Mouse (Mus musculus): ENCODE results near the gene Celf1. TPM values are rescaled to one million over a fixed set of nuclear protein-coding genes. Genes with fewer than 3 reads are reported as not detected.
"Not testable (repeated sequence)": the region's sequence is repeated elsewhere in the genome, so short reads cannot be mapped to it uniquely, and the experiment has no call there.

The Celf1 gene
- total RNA-seq, 1 experiment, result 73.0 TPM

GRCm38 (mm10) chr2:91035385-91035784 lies 95.2 kb downstream of the Celf1 start, which contains the start of gene Rapsn:
Gene Rapsn, plus strand, starts transcription at chr2:91035620.
- Histone ChIP-seq H3K27ac (ENCODE audit: insufficient read depth, low read depth, low read length, poor library complexity, severe bottlenecking) (no peak within 1 kb of the TSS), H3K9ac (ENCODE audit: insufficient read depth, low read depth, low read length, poor library complexity, severe bottlenecking) (no peak within 1 kb of the TSS), H3K9me3 (ENCODE audit: control insufficient read depth, insufficient read depth, low read depth, low read length) (no peaks in the 10 kb centered on the region), H3K36me3 (ENCODE audit: control insufficient read depth, insufficient read depth, low read length, poor library complexity, severe bottlenecking) (no peaks in the 10 kb centered on the region), H3K4me1 (ENCODE audit: control insufficient read depth in 2 of 2, insufficient read depth in 2 of 2, low read length in 2 of 2, poor library complexity in 1 of 2) (no peaks in the 10 kb centered on the region; a peak in 1 of 4 replicates), H3K4me3 (ENCODE audit: insufficient read depth in 1 of 2, low read depth in 1 of 2, low read length in 2 of 2, poor library complexity in 1 of 2, severe bottlenecking in 1 of 2) (no peak within 1 kb of the TSS)
- in situ Hi-C loops (cut with MboI; ENCODE audit: low sequenced_read_pairs in 2 of 2, unreplicated experiment in 2 of 2), result no loop called here
- TF ChIP-seq ZC3H11A (IDR thresholded peaks at IDR 0.05; ENCODE audit: borderline replicate concordance, low read depth, low read length) (no peak), CHD2 (IDR thresholded peaks at IDR 0.05; ENCODE audit: low read depth, low read length) (no peak), ZNF384 (IDR thresholded peaks at IDR 0.05; ENCODE audit: low read depth, low read length) (no peak), MAFK (IDR thresholded peaks at IDR 0.05; ENCODE audit: insufficient read depth, low read depth, low read length) (no peak), HCFC1 (IDR thresholded peaks at IDR 0.05; ENCODE audit: borderline replicate concordance, insufficient read depth, low read length) (no peak)
- DNase-seq (ENCODE audit: low read depth, low spot score), result no peak

- H3K9me3 ChIP-seq (ENCODE audit: control insufficient read depth, insufficient read depth, low read depth, low read length), result no peaks in the 10 kb centered on the region
- H3K27ac ChIP-seq (ENCODE audit: insufficient read depth, low read depth, low read length, poor library complexity, severe bottlenecking), result no peak overlapping the region
- H3K9ac ChIP-seq (ENCODE audit: insufficient read depth, low read depth, low read length, poor library complexity, severe bottlenecking), result no peak overlapping the region
- H3K4me3 ChIP-seq (ENCODE audit: insufficient read depth in 1 of 2, low read depth in 1 of 2, low read length in 2 of 2, poor library complexity in 1 of 2, severe bottlenecking in 1 of 2), result no peak overlapping the region
- no peaks in the 10 kb centered on the region for H3K36me3 ChIP-seq (ENCODE audit: control insufficient read depth, insufficient read depth, low read length, poor library complexity, severe bottlenecking)
- H3K4me1 ChIP-seq (ENCODE audit: control insufficient read depth in 2 of 2, insufficient read depth in 2 of 2, low read length in 2 of 2, poor library complexity in 1 of 2), result peaks cover 7 to 19% of the 10 kb centered on the region in 2 experiments; a peak in 3 of 4 replicates
- no peak for TF ChIP-seq ZNF384 (IDR thresholded peaks at IDR 0.05; ENCODE audit: low read depth, low read length)
- no peak for TF ChIP-seq MAFK (IDR thresholded peaks at IDR 0.05; ENCODE audit: insufficient read depth, low read depth, low read length)
- TF ChIP-seq ZC3H11A (IDR thresholded peaks at IDR 0.05; ENCODE audit: borderline replicate concordance, low read depth, low read length), result no peak
- no peak for TF ChIP-seq HCFC1 (IDR thresholded peaks at IDR 0.05; ENCODE audit: borderline replicate concordance, insufficient read depth, low read length)
- no peak for TF ChIP-seq CHD2 (IDR thresholded peaks at IDR 0.05; ENCODE audit: low read depth, low read length)
- no peak for DNase-seq (ENCODE audit: low read depth, low spot score)
- in situ Hi-C loops (cut with MboI; ENCODE audit: low sequenced_read_pairs in 2 of 2, unreplicated experiment in 2 of 2), result no loop called here
These were observed 101.6 kb downstream of the Celf1 start for GRCm38 (mm10) chr2:91041786-91042185.

- DNase-seq (ENCODE audit: low read depth, low spot score), result no peak
- no peaks in the 10 kb centered on the region for H3K36me3 ChIP-seq (ENCODE audit: control insufficient read depth, insufficient read depth, low read length, poor library complexity, severe bottlenecking)
- H3K4me3 ChIP-seq (ENCODE audit: insufficient read depth in 1 of 2, low read depth in 1 of 2, low read length in 2 of 2, poor library complexity in 1 of 2, severe bottlenecking in 1 of 2), result peak overlapping the region in 1 of 2 experiments; percentile 5; a peak in 1 of 4 replicates
- no peak overlapping the region for H3K27ac ChIP-seq (ENCODE audit: insufficient read depth, low read depth, low read length, poor library complexity, severe bottlenecking)
- in situ Hi-C loops (cut with MboI; ENCODE audit: low sequenced_read_pairs in 2 of 2, unreplicated experiment in 2 of 2), result no loop called here
- H3K9ac ChIP-seq (ENCODE audit: insufficient read depth, low read depth, low read length, poor library complexity, severe bottlenecking), result peak overlapping the region; percentile 21; the same call in 1 of the 2 replicates
- no peaks in the 10 kb centered on the region for H3K9me3 ChIP-seq (ENCODE audit: control insufficient read depth, insufficient read depth, low read depth, low read length)
- peaks cover 7 to 19% of the 10 kb centered on the region in 2 experiments; a peak in 3 of 4 replicates for H3K4me1 ChIP-seq (ENCODE audit: control insufficient read depth in 2 of 2, insufficient read depth in 2 of 2, low read length in 2 of 2, poor library complexity in 1 of 2)
- no peak for TF ChIP-seq CHD2 (IDR thresholded peaks at IDR 0.05; ENCODE audit: low read depth, low read length)
- TF ChIP-seq ZC3H11A (IDR thresholded peaks at IDR 0.05; ENCODE audit: borderline replicate concordance, low read depth, low read length), result no peak
- TF ChIP-seq ZNF384 (IDR thresholded peaks at IDR 0.05; ENCODE audit: low read depth, low read length), result no peak
- no peak for TF ChIP-seq HCFC1 (IDR thresholded peaks at IDR 0.05; ENCODE audit: borderline replicate concordance, insufficient read depth, low read length)
- no peak for TF ChIP-seq MAFK (IDR thresholded peaks at IDR 0.05; ENCODE audit: insufficient read depth, low read depth, low read length)
These were observed 102.6 kb downstream of the Celf1 start for GRCm38 (mm10) chr2:91042651-91043398.

GRCm38 (mm10) chr2:91044727-91045126 lies 104.5 kb downstream of the Celf1 start:
- DNase-seq (ENCODE audit: low read depth, low spot score), result no peak
- Histone ChIP-seq H3K9me3 (ENCODE audit: control insufficient read depth, insufficient read depth, low read depth, low read length) (no peaks in the 10 kb centered on the region), H3K4me3 (ENCODE audit: insufficient read depth in 1 of 2, low read depth in 1 of 2, low read length in 2 of 2, poor library complexity in 1 of 2, severe bottlenecking in 1 of 2) (peak overlapping the region; percentile 20 to 51), H3K4me1 (ENCODE audit: control insufficient read depth in 2 of 2, insufficient read depth in 2 of 2, low read length in 2 of 2, poor library complexity in 1 of 2) (peaks cover 7 to 23% of the 10 kb centered on the region in 2 experiments; a peak in 3 of 4 replicates), H3K36me3 (ENCODE audit: control insufficient read depth, insufficient read depth, low read length, poor library complexity, severe bottlenecking) (no peaks in the 10 kb centered on the region), H3K27ac (ENCODE audit: insufficient read depth, low read depth, low read length, poor library complexity, severe bottlenecking) (no peak overlapping the region), H3K9ac (ENCODE audit: insufficient read depth, low read depth, low read length, poor library complexity, severe bottlenecking) (peak overlapping the region; percentile 72; the same call in 1 of the 2 replicates)
- in situ Hi-C loops (cut with MboI; ENCODE audit: low sequenced_read_pairs in 2 of 2, unreplicated experiment in 2 of 2), result no loop called here
- no peak for TF ChIP-seq MAFK (IDR thresholded peaks at IDR 0.05; ENCODE audit: insufficient read depth, low read depth, low read length)
- no peak for TF ChIP-seq HCFC1 (IDR thresholded peaks at IDR 0.05; ENCODE audit: borderline replicate concordance, insufficient read depth, low read length)
- no peak for TF ChIP-seq ZC3H11A (IDR thresholded peaks at IDR 0.05; ENCODE audit: borderline replicate concordance, low read depth, low read length)
- TF ChIP-seq ZNF384 (IDR thresholded peaks at IDR 0.05; ENCODE audit: low read depth, low read length), result no peak
- no peak for TF ChIP-seq CHD2 (IDR thresholded peaks at IDR 0.05; ENCODE audit: low read depth, low read length)

- Histone ChIP-seq H3K4me3 (ENCODE audit: insufficient read depth in 1 of 2, low read depth in 1 of 2, low read length in 2 of 2, poor library complexity in 1 of 2, severe bottlenecking in 1 of 2) (peak overlapping the region in 1 of 2 experiments; percentile 20; a peak in 1 of 4 replicates), H3K9ac (ENCODE audit: insufficient read depth, low read depth, low read length, poor library complexity, severe bottlenecking) (peak overlapping the region; percentile 72; the same call in 1 of the 2 replicates), H3K27ac (ENCODE audit: insufficient read depth, low read depth, low read length, poor library complexity, severe bottlenecking) (0 out of 2 replicates have a peak overlapping the region, but pooled peaks have one; percentile 40), H3K4me1 (ENCODE audit: control insufficient read depth in 2 of 2, insufficient read depth in 2 of 2, low read length in 2 of 2, poor library complexity in 1 of 2) (peaks cover 7 to 23% of the 10 kb centered on the region in 2 experiments; a peak in 3 of 4 replicates)
- H3K9me3 ChIP-seq (ENCODE audit: control insufficient read depth, insufficient read depth, low read depth, low read length); in situ Hi-C loops (cut with MboI; ENCODE audit: low sequenced_read_pairs in 2 of 2, unreplicated experiment in 2 of 2); DNase-seq (ENCODE audit: low read depth, low spot score); H3K36me3 ChIP-seq (ENCODE audit: control insufficient read depth, insufficient read depth, low read length, poor library complexity, severe bottlenecking): not testable (repeated sequence)
These were observed 105.6 kb downstream of the Celf1 start for GRCm38 (mm10) chr2:91045805-91046204.

Data from ES-E14 (cell line).